Mouse (Mus musculus): ENCODE results near the gene Rnf138rt1. TPM values are rescaled to one million over a fixed set of nuclear protein-coding genes. Genes with fewer than 3 reads are reported as not detected.
A peak's percentile ranks its signal among the peaks of the same experiment; 100 is the strongest.

Gene Rnf138rt1
- polyA plus RNA-seq (2015; fragmentation: Nextera tagmentation; extraction: Ambion mirVana) = 0.09 TPM in 1 of 2 replicates, not detected in the other

GRCm38 (mm10) chrX:163760617-163761434 is at the start of gene Rnf138rt1:
Gene Rnf138rt1 (minus strand): TSS chrX:163761329.
- 24% methylated on average over 42 of the region's 42 CpGs for WGBS (ENCODE audit: insufficient replicate concordance)
- H3K4me3 ChIP-seq (replicated peaks) = peak within 1 kb of the TSS; percentile 28
- no peak within 1 kb of the TSS for H3K9ac ChIP-seq
- no peaks in the 10 kb centered on the region for H3K4me1 ChIP-seq (replicated peaks)
- H3K27ac ChIP-seq = no peak within 1 kb of the TSS
- H3K9me3 ChIP-seq (replicated peaks) = no peaks in the 10 kb centered on the region
- peaks cover 22% of the 10 kb centered on the region for H3K27me3 ChIP-seq
- DNase-seq (no peak), ATAC-seq (ENCODE audit: low read depth) (peak; percentile 50; the same call in 1 of the 2 replicates)
- H3K36me3 ChIP-seq = no peaks in the 10 kb centered on the region
- peak within 1 kb of the TSS; percentile 52 for H3K4me2 ChIP-seq

- ATAC-seq (ENCODE audit: low read depth) = no peak
- WGBS (ENCODE audit: insufficient replicate concordance) = 32% methylated on average over 1 of the region's 1 CpGs
- no peaks in the 10 kb centered on the region for H3K36me3 ChIP-seq
Observed at GRCm38 (mm10) chrX:163807270-163807669, 46.1 kb upstream of the Rnf138rt1 start.

GRCm38 (mm10) chrX:163766290-163766689 is 5.2 kb upstream of the Rnf138rt1 start:
- WGBS (ENCODE audit: insufficient replicate concordance) = 37% methylated on average over 3 of the region's 3 CpGs

More at GRCm38 (mm10) chrX:163807270-163807669, 46.1 kb upstream of the Rnf138rt1 start:
- Histone ChIP-seq H3K4me2 (no peak overlapping the region), H3K4me3 (replicated peaks) (no peak overlapping the region), H3K9me3 (replicated peaks) (no peaks in the 10 kb centered on the region), H3K4me1 (replicated peaks) (no peaks in the 10 kb centered on the region), H3K9ac (no peak overlapping the region), H3K27me3 (no peaks in the 10 kb centered on the region), H3K27ac (no peak overlapping the region)
- DNase-seq = no peak

GRCm38 (mm10) chrX:163761435-163761828 is 303 bp upstream of the Rnf138rt1 start:
- 30% methylated on average over 10 of the region's 10 CpGs for WGBS (ENCODE audit: insufficient replicate concordance)
- Histone ChIP-seq H3K4me1 (replicated peaks) (no peaks in the 10 kb centered on the region), H3K4me2 (peak overlapping the region; percentile 52), H3K27ac (no peak overlapping the region), H3K36me3 (no peaks in the 10 kb centered on the region), H3K9ac (no peak overlapping the region), H3K9me3 (replicated peaks) (no peaks in the 10 kb centered on the region), H3K27me3 (peaks cover 22% of the 10 kb centered on the region), H3K4me3 (replicated peaks) (peak overlapping the region; percentile 28; the same call in 1 of the 2 replicates)
- DNase-seq (no peak), ATAC-seq (ENCODE audit: low read depth) (no peak)

More at GRCm38 (mm10) chrX:163766290-163766689, 5.2 kb upstream of the Rnf138rt1 start:
- ATAC-seq (ENCODE audit: low read depth) (no peak), DNase-seq (no peak)
- Histone ChIP-seq H3K4me3 (replicated peaks) (no peak overlapping the region), H3K9ac (no peak overlapping the region), H3K27me3 (peaks cover 10% of the 10 kb centered on the region), H3K4me1 (replicated peaks) (no peaks in the 10 kb centered on the region), H3K9me3 (replicated peaks) (no peaks in the 10 kb centered on the region), H3K27ac (no peak overlapping the region), H3K36me3 (no peaks in the 10 kb centered on the region), H3K4me2 (no peak overlapping the region)

GRCm38 (mm10) chrX:163745996-163746395 is 15.1 kb downstream of the Rnf138rt1 start:
- Histone ChIP-seq H3K27me3 (no peaks in the 10 kb centered on the region), H3K9me3 (replicated peaks) (no peaks in the 10 kb centered on the region), H3K9ac (no peak overlapping the region), H3K4me3 (replicated peaks) (no peak overlapping the region), H3K4me1 (replicated peaks) (no peaks in the 10 kb centered on the region), H3K4me2 (no peak overlapping the region), H3K36me3 (no peaks in the 10 kb centered on the region), H3K27ac (no peak overlapping the region)
- peak; percentile 50 for ATAC-seq (ENCODE audit: low read depth)
- 60% methylated on average over 6 of the region's 6 CpGs for WGBS (ENCODE audit: insufficient replicate concordance)
- DNase-seq = no peak

- H3K4me1 ChIP-seq (replicated peaks) = no peaks in the 10 kb centered on the region
- no peak overlapping the region for H3K4me2 ChIP-seq
- H3K36me3 ChIP-seq = no peaks in the 10 kb centered on the region
- WGBS (ENCODE audit: insufficient replicate concordance) = 38% methylated on average over 2 of the region's 2 CpGs
- no peak for DNase-seq
- no peak overlapping the region for H3K9ac ChIP-seq
- no peak overlapping the region for H3K27ac ChIP-seq
- H3K9me3 ChIP-seq (replicated peaks) = no peaks in the 10 kb centered on the region
- no peak for ATAC-seq (ENCODE audit: low read depth)
- H3K4me3 ChIP-seq (replicated peaks) = no peak overlapping the region
- no peaks in the 10 kb centered on the region for H3K27me3 ChIP-seq
Observed at GRCm38 (mm10) chrX:163743896-163744295, 17.2 kb downstream of the Rnf138rt1 start.

GRCm38 (mm10) chrX:163738904-163739303 is 22.2 kb downstream of the Rnf138rt1 start:
- Histone ChIP-seq H3K4me1 (replicated peaks) (no peaks in the 10 kb centered on the region), H3K9ac (no peak overlapping the region), H3K9me3 (replicated peaks) (no peaks in the 10 kb centered on the region), H3K36me3 (no peaks in the 10 kb centered on the region), H3K4me2 (no peak overlapping the region), H3K27me3 (no peaks in the 10 kb centered on the region), H3K4me3 (replicated peaks) (no peak overlapping the region), H3K27ac (no peak overlapping the region)
- WGBS (ENCODE audit: insufficient replicate concordance) = 14% methylated on average over 1 of the region's 1 CpGs
- DNase-seq (no peak), ATAC-seq (ENCODE audit: low read depth) (no peak)

GRCm38 (mm10) chrX:163734145-163734544 is 27.0 kb downstream of the Rnf138rt1 start:
- ATAC-seq (ENCODE audit: low read depth) = no peak
- H3K27me3 ChIP-seq = no peaks in the 10 kb centered on the region

GRCm38 (mm10) chrX:163723630-163724029 is 37.5 kb downstream of the Rnf138rt1 start:
- ATAC-seq (ENCODE audit: low read depth) (no peak), DNase-seq (no peak)
- Histone ChIP-seq H3K4me3 (replicated peaks) (no peak overlapping the region), H3K36me3 (no peaks in the 10 kb centered on the region), H3K27ac (no peak overlapping the region), H3K9me3 (replicated peaks) (no peaks in the 10 kb centered on the region), H3K4me1 (replicated peaks) (no peaks in the 10 kb centered on the region), H3K4me2 (no peak overlapping the region), H3K9ac (no peak overlapping the region), H3K27me3 (peaks cover 2% of the 10 kb centered on the region; the same call in 1 of the 2 replicates)

More at GRCm38 (mm10) chrX:163734145-163734544, 27.0 kb downstream of the Rnf138rt1 start:
- 63% methylated on average over 1 of the region's 1 CpGs for WGBS (ENCODE audit: insufficient replicate concordance)
- Histone ChIP-seq H3K4me1 (replicated peaks) (no peaks in the 10 kb centered on the region), H3K4me2 (no peak overlapping the region), H3K27ac (no peak overlapping the region), H3K9me3 (replicated peaks) (no peaks in the 10 kb centered on the region), H3K9ac (no peak overlapping the region), H3K4me3 (replicated peaks) (no peak overlapping the region), H3K36me3 (no peaks in the 10 kb centered on the region)
- DNase-seq = no peak

- no peak overlapping the region for H3K4me2 ChIP-seq
- 53% methylated on average over 12 of the region's 12 CpGs for WGBS (ENCODE audit: insufficient replicate concordance)
- DNase-seq (no peak), ATAC-seq (ENCODE audit: low read depth) (no peak)
- no peaks in the 10 kb centered on the region for H3K9me3 ChIP-seq (replicated peaks)
- no peak overlapping the region for H3K9ac ChIP-seq
- peaks cover 2% of the 10 kb centered on the region; the same call in 1 of the 2 replicates for H3K27me3 ChIP-seq
- H3K27ac ChIP-seq = no peak overlapping the region
- no peak overlapping the region for H3K4me3 ChIP-seq (replicated peaks)
- no peaks in the 10 kb centered on the region for H3K4me1 ChIP-seq (replicated peaks)
- no peaks in the 10 kb centered on the region for H3K36me3 ChIP-seq
Observed at GRCm38 (mm10) chrX:163722785-163723577, 38.1 kb downstream of the Rnf138rt1 start.

- Histone ChIP-seq H3K4me2 (no peak overlapping the region), H3K4me3 (replicated peaks) (no peak overlapping the region), H3K27ac (no peak overlapping the region), H3K36me3 (no peaks in the 10 kb centered on the region), H3K9me3 (replicated peaks) (no peaks in the 10 kb centered on the region), H3K27me3 (peaks cover 2% of the 10 kb centered on the region; the same call in 1 of the 2 replicates), H3K9ac (no peak overlapping the region), H3K4me1 (replicated peaks) (no peaks in the 10 kb centered on the region)
- no peak for ATAC-seq (ENCODE audit: low read depth)
- 39% methylated on average over 2 of the region's 2 CpGs for WGBS (ENCODE audit: insufficient replicate concordance)
- no peak for DNase-seq
Observed at GRCm38 (mm10) chrX:163720597-163720996, 40.5 kb downstream of the Rnf138rt1 start.

Measured in liver, embryonic 13.5 days (tissue).